Mouse (Mus musculus) thymus, adult 2 months (tissue): Measurements from ENCODE around the gene Plekhg2. TPM values are rescaled to one million over a fixed set of nuclear protein-coding genes. Genes with fewer than 3 reads are reported as not detected.

Experiments
- DNase-seq: peaks from one replicate; pipeline ENCODE4 v3.0.0; 2021
- H3K27ac ChIP-seq: fragments of 200-500 bp; 2 replicates; pipeline ENCODE4 v1.5.1; 2012; ENCODE audit warnings: low read length, control low read depth; ENCODE audit not compliant: control insufficient read depth, insufficient read depth
- H3K27me3 ChIP-seq: fragments of 200-500 bp; 2 replicates; pipeline ENCODE4 v1.6.1; 2012; ENCODE audit warnings: mild to moderate bottlenecking, low read length, moderate library complexity, mixed read lengths; ENCODE audit not compliant: control insufficient read depth, insufficient read depth
- H3K36me3 ChIP-seq: fragments of 200-500 bp; 2 replicates; pipeline ENCODE4 v1.6.1; 2012; ENCODE audit warnings: mild to moderate bottlenecking, low read length, moderate library complexity; ENCODE audit not compliant: control insufficient read depth, insufficient read depth
- H3K4me1 ChIP-seq: fragments of 200-500 bp; replicated peaks from 2 replicates; pipeline ENCODE4 v1.6.1; 2012; ENCODE audit warnings: low read length; ENCODE audit not compliant: control insufficient read depth, insufficient read depth
- H3K4me3 ChIP-seq: fragments of 200-500 bp; 2 replicates; pipeline ENCODE4 v1.5.1; 2012; ENCODE audit warnings: mild to moderate bottlenecking, low read length, control low read depth, moderate library complexity; ENCODE audit not compliant: control insufficient read depth, insufficient read depth
- CTCF ChIP-seq: fragments of 200-500 bp; IDR thresholded peaks from 2 replicates; pipeline ENCODE4 v1.5.1; 2012; ENCODE audit warnings: mild to moderate bottlenecking, control low read depth, low read length, moderate library complexity, borderline replicate concordance; ENCODE audit not compliant: control insufficient read depth, poor library complexity, insufficient read depth; ENCODE audit errors: extremely low read depth
- POLR2A ChIP-seq: fragments of 200-500 bp; IDR thresholded peaks from 2 replicates; pipeline ENCODE4 v1.6.1; 2012; ENCODE audit warnings: mild to moderate bottlenecking, low read length, control low read depth, moderate library complexity; ENCODE audit not compliant: control insufficient read depth, poor library complexity, insufficient read depth; ENCODE audit errors: extremely low read depth
- WGBS: fragments of 180-500 bp; shearing (Covaris S2); methylation state at CpG from one replicate; pipeline ENCODE4 v1.1.7; 2018; 5-methylcytosine and 5-hydroxymethylcytosine counted together
- polyA plus RNA-seq: library from polyadenylated mRNA; depleted of rRNA; stranded (reverse); fragments of >200 nt; gene quantifications from 2 replicates; pipeline ENCODE4 v1.2.3, GENCODE M21; 2012; rRNA removed

Plekhg2 gene
- polyA plus RNA-seq = 187 and 211 TPM in 2 replicates

DNA sequence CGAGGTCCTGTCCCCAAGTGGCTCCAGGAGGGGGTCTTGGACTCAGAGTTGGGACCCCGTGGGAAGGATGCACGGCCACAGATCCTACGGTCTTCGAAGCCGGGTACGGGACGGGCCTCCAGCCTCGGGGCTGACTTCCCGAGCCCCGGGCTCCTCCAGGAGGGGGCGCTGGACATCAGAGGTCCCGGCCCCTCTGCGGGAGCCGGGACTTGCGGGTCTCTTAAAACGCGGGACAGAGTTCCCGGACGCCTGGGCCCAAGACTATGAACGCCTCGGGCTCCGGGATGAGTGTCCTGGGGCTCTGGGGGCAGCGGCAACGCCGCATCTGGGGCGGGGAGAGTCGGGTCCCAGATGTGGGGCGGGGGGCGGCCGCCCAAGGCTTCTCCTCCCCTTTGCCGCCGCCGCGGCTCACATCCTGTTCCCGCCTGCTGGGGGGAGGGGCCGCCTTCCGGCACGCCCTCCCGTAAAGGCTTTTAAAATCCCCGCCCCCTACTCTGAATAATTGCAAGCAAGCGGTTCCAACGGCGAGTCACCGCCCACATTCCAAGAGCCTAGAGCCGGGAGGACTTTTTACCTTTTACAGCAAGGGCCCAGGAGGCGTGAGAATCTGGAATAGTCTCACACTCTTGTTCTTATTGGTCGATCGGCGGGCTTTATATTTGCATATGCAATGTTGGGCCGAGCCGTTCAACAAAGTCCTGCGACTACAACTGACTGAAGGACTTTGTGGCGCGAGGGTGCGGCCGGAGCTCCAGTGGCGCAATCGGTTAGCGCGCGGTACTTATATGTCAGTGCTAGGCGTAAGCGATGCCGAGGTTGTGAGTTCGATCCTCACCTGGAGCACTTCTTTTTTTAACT is at the start of gene Plekhg2:
Plekhg2 (minus strand) TSS at position 349 of the 858 bp plus-strand sequence.
- peak within 1 kb of the TSS; percentile 84 for H3K27ac ChIP-seq
- H3K4me3 ChIP-seq = peak within 1 kb of the TSS; percentile 97
- DNase-seq = peak; percentile 96
- H3K4me1 ChIP-seq = peaks cover 43% of the 10 kb centered on the region
- H3K36me3 ChIP-seq = peaks cover 5% of the 10 kb centered on the region
- TF ChIP-seq POLR2A (peak; percentile 51), CTCF (peak; percentile 97)
- under 1% methylated on average over 62 of the region's 66 CpGs for WGBS
- H3K27me3 ChIP-seq = no peaks in the 10 kb centered on the region

DNA sequence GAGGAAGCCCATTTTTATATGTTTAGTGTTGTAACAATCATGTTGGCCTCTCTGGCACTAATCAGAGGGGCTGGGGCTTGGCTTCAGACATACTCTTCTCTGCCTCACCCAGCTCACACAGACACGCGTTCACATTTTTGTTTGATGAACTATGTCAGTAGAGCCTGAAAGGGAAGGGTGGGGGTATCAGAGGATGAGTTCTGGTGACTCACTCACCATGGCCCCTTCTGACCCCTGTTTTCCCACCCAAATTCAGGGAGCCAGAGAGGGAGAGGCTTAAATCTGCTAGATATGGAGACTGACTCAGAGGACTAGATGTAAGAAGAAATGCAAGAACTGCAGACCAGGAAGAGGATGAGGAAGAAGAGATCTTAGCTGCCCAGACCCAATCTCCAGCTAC is 47.0 kb upstream of the Plekhg2 start:
- no peak for TF ChIP-seq CTCF
- TF ChIP-seq POLR2A = no peak
- Histone ChIP-seq H3K36me3 (peaks cover 26% of the 10 kb centered on the region), H3K4me3 (no peak overlapping the region), H3K27me3 (no peaks in the 10 kb centered on the region), H3K27ac (no peak overlapping the region), H3K4me1 (no peaks in the 10 kb centered on the region)
- WGBS = 97% methylated on average over 2 of the region's 2 CpGs
- no peak for DNase-seq

DNA sequence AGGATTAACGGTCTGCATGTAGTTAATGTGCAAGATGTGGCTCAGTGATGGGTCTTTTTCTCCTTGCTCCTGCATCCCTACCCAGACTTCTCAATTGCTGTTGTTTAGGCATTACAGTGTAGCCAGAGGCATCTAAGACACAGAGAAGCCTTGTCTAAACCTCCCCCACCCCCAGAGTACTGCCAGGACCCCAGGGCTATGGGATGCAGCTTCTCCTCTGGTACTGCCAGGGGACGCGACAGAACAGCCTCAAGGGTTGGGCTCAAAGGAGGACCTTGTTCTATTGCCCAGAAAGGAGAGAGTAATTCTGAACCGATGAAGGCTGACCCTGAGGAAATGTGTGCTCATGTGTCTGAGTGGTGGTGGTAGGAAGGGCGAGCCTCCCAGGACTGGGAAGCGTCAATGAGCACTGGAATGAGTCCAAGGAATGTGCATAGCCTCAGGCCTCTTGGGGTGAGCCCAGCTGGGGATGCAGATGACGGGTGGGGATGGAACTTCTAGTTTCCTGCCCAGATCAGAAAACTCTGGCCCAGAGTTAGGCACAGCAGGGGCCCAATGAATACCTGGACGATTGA is 45.8 kb upstream of the Plekhg2 start:
- no peak overlapping the region for H3K27ac ChIP-seq
- no peak overlapping the region for H3K4me3 ChIP-seq
- TF ChIP-seq POLR2A (no peak), CTCF (no peak)
- H3K4me1 ChIP-seq = no peaks in the 10 kb centered on the region
- no peaks in the 10 kb centered on the region for H3K27me3 ChIP-seq
- WGBS = 93% methylated on average over 8 of the region's 8 CpGs
- DNase-seq = no peak
- peaks cover 31% of the 10 kb centered on the region for H3K36me3 ChIP-seq

DNA sequence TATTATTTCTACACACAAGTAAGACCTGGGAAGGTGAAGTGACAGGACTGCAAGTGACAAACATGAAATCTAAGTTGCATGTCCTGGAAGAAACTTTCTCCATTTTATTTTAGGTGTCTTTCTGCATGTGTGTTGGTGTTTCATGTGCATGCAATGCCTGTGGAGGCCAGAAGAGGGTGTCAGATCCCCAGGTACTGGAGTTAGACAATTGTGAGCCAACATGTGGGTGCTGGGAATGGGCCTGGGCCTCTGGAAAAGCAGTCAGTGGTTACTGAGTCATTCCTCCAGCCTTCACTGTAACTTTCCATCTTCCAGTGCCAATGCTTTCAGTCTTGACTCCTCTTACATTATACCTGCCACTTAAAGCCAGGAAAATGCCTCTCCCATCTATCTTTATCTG is 45.0 kb upstream of the Plekhg2 start:
- Histone ChIP-seq H3K36me3 (peaks cover 30% of the 10 kb centered on the region), H3K4me3 (no peak overlapping the region), H3K27ac (no peak overlapping the region), H3K4me1 (no peaks in the 10 kb centered on the region), H3K27me3 (no peaks in the 10 kb centered on the region)
- TF ChIP-seq CTCF = no peak
- DNase-seq = no peak

DNA sequence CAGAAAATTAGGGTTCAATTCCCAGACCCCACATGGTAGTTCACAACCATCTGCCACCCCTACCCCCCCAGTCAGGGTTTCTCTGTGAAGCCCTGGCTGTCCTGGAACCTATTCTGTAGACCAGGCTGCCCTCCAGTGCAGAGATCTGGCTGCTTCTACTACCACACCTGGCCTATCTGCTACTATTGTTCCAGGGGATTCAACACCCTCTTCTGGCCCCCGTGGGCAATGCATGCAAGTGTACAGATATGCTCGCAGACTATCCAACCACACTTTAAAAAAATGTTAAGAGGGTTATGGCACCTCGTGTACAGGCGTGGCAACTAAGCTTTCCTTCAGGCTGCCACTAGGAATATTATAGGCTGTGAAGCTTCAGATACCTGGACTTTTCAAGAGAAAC is 40.4 kb upstream of the Plekhg2 start:
- no peak overlapping the region for H3K4me3 ChIP-seq
- WGBS = 82% methylated on average over 4 of the region's 4 CpGs
- no peak overlapping the region for H3K27ac ChIP-seq
- TF ChIP-seq CTCF (no peak), POLR2A (no peak)
- no peaks in the 10 kb centered on the region for H3K27me3 ChIP-seq
- H3K36me3 ChIP-seq = peaks cover 21% of the 10 kb centered on the region
- DNase-seq = peak; percentile 29
- no peaks in the 10 kb centered on the region for H3K4me1 ChIP-seq

DNA sequence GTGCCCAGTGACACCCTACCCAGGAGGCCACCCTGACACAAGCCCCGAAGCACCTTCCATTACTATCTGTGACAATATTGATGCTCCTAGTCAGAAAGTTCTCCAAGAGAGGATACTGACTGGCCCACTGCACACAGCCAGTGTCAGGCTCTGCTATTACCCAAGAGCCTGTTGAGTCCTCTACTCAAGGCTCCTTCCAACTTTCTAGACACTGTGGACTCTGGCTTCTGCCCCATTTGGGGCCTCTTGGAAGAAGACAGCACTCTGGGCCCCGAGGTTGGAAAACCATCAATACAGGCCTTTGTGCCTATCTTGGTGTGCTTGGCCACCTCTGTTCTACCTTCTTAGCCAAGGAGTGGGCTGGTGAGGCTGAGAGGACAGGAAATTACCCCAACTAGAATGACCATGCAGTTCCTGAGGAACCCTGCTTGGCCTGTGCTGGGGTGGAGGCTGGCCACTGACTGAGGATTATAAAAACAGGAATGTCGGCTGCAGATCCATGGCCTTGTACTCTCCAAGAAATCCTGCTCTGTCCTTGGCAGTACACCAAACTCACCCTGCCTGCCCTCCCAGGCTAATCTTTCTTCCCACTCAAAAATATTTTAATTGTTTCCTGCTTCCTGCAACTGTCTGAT is 38.6 kb upstream of the Plekhg2 start:
- Histone ChIP-seq H3K27ac (no peak overlapping the region), H3K36me3 (peaks cover 38% of the 10 kb centered on the region), H3K4me1 (no peaks in the 10 kb centered on the region), H3K27me3 (no peaks in the 10 kb centered on the region), H3K4me3 (no peak overlapping the region)
- DNase-seq = no peak
- TF ChIP-seq CTCF (no peak), POLR2A (no peak)
- 94% methylated on average over 3 of the region's 3 CpGs for WGBS
